Mouse (Mus musculus) heart, adult 11 months (tissue): ENCODE data around the gene Ahdc1.
"Not testable (repeated sequence)": the region's sequence is repeated elsewhere in the genome, so short reads cannot be mapped to it uniquely, and the experiment has no call there.

Experiments used
- DNase-seq: peaks from one replicate; pipeline ENCODE4 v3.0.0; 2022

Ahdc1 gene

GRCm38 (mm10) chr4:132997469-132998237 lies 13.4 kb upstream of the Ahdc1 start:
- DNase-seq = no peak

GRCm38 (mm10) chr4:133002896-133003295 lies 8.2 kb upstream of the Ahdc1 start:
- peak; percentile 94 for DNase-seq

GRCm38 (mm10) chr4:133003316-133004018 lies 7.6 kb upstream of the Ahdc1 start:
- DNase-seq = peak; percentile 86

GRCm38 (mm10) chr4:133005233-133005632 lies 5.8 kb upstream of the Ahdc1 start:
- peak; percentile 95 for DNase-seq

GRCm38 (mm10) chr4:133005885-133006451 lies 5.1 kb upstream of the Ahdc1 start:
- not testable (repeated sequence) for DNase-seq

- DNase-seq = peak; percentile 92
Observed at GRCm38 (mm10) chr4:133007513-133008380, 3.3 kb upstream of the Ahdc1 start.

- peak; percentile 92 for DNase-seq
Observed at GRCm38 (mm10) chr4:133009131-133009530, 1.9 kb upstream of the Ahdc1 start.

- peak; percentile 93 for DNase-seq
Observed at GRCm38 (mm10) chr4:133009676-133010075, 1.4 kb upstream of the Ahdc1 start.

GRCm38 (mm10) chr4:133010611-133011010 lies 449 bp upstream of the Ahdc1 start:
- peak; percentile 95 for DNase-seq

GRCm38 (mm10) chr4:133011821-133012775 lies 1.0 kb downstream of the Ahdc1 start:
- peak; percentile 97 for DNase-seq

- DNase-seq = peak; percentile 97
Observed at GRCm38 (mm10) chr4:133012776-133013265, 1.8 kb downstream of the Ahdc1 start.

- peak; percentile 99 for DNase-seq
Observed at GRCm38 (mm10) chr4:133013266-133013891, 2.3 kb downstream of the Ahdc1 start.

GRCm38 (mm10) chr4:133014088-133014487 lies 3.0 kb downstream of the Ahdc1 start:
- peak; percentile 96 for DNase-seq

GRCm38 (mm10) chr4:133014896-133015709 lies 4.0 kb downstream of the Ahdc1 start:
- DNase-seq = peak; percentile 93

GRCm38 (mm10) chr4:133015710-133016651 lies 4.9 kb downstream of the Ahdc1 start:
- peak; percentile 96 for DNase-seq

GRCm38 (mm10) chr4:133016677-133017415 lies 5.8 kb downstream of the Ahdc1 start:
- peak; percentile 98 for DNase-seq

- peak; percentile 86 for DNase-seq
Observed at GRCm38 (mm10) chr4:133017597-133018262, 6.7 kb downstream of the Ahdc1 start.
